Mouse (Mus musculus): Measurements from ENCODE around the gene Mettl17.
"Not testable (repeated sequence)": the region's sequence is repeated elsewhere in the genome, so short reads cannot be mapped to it uniquely, and the experiment has no call there.

Mettl17 gene

GRCm38 (mm10) chr14:51884598-51885331, at the start of gene Mettl17:
Gene Mettl17, plus strand, starts transcription at chr14:51884842.
- DNase-seq (ENCODE audit: extremely low read depth, low read depth, low spot score), result peak; percentile 76

- not testable (repeated sequence) for DNase-seq (ENCODE audit: extremely low read depth, low read depth, low spot score)
These were observed 46.2 kb upstream of the Mettl17 start for GRCm38 (mm10) chr14:51838480-51838879.

- DNase-seq (ENCODE audit: extremely low read depth, low read depth, low spot score), result no peak
These were observed 42.4 kb upstream of the Mettl17 start for GRCm38 (mm10) chr14:51842250-51842649.

GRCm38 (mm10) chr14:51842781-51843180, 41.9 kb upstream of the Mettl17 start:
- DNase-seq (ENCODE audit: extremely low read depth, low read depth, low spot score), result no peak

GRCm38 (mm10) chr14:51843882-51844281, 40.8 kb upstream of the Mettl17 start:
- no peak for DNase-seq (ENCODE audit: extremely low read depth, low read depth, low spot score)

GRCm38 (mm10) chr14:51846566-51846965, 38.1 kb upstream of the Mettl17 start:
- no peak for DNase-seq (ENCODE audit: extremely low read depth, low read depth, low spot score)

GRCm38 (mm10) chr14:51851006-51851405, 33.6 kb upstream of the Mettl17 start:
- not testable (repeated sequence) for DNase-seq (ENCODE audit: extremely low read depth, low read depth, low spot score)

GRCm38 (mm10) chr14:51853399-51853798, 31.2 kb upstream of the Mettl17 start, which contains the start of gene Ear6:
Gene Ear6, plus strand, starts transcription at chr14:51853699.
- DNase-seq (ENCODE audit: extremely low read depth, low read depth, low spot score), result no peak

GRCm38 (mm10) chr14:51855280-51855679, 29.4 kb upstream of the Mettl17 start:
- not testable (repeated sequence) for DNase-seq (ENCODE audit: extremely low read depth, low read depth, low spot score)

- not testable (repeated sequence) for DNase-seq (ENCODE audit: extremely low read depth, low read depth, low spot score)
These were observed 21.0 kb upstream of the Mettl17 start for GRCm38 (mm10) chr14:51863603-51864002.

GRCm38 (mm10) chr14:51870756-51871155, 13.9 kb upstream of the Mettl17 start:
- DNase-seq (ENCODE audit: extremely low read depth, low read depth, low spot score), result no peak

- no peak for DNase-seq (ENCODE audit: extremely low read depth, low read depth, low spot score)
These were observed 12.9 kb upstream of the Mettl17 start for GRCm38 (mm10) chr14:51871741-51872140.

- DNase-seq (ENCODE audit: extremely low read depth, low read depth, low spot score), result no peak
These were observed 7.1 kb upstream of the Mettl17 start for GRCm38 (mm10) chr14:51877517-51877916.

GRCm38 (mm10) chr14:51883527-51884030, 1.1 kb upstream of the Mettl17 start:
- DNase-seq (ENCODE audit: extremely low read depth, low read depth, low spot score), result no peak

GRCm38 (mm10) chr14:51884031-51884544, 554 bp upstream of the Mettl17 start:
- no peak for DNase-seq (ENCODE audit: extremely low read depth, low read depth, low spot score)

- DNase-seq (ENCODE audit: extremely low read depth, low read depth, low spot score), result no peak
These were observed 1.4 kb downstream of the Mettl17 start for GRCm38 (mm10) chr14:51886051-51886450.

- DNase-seq (ENCODE audit: extremely low read depth, low read depth, low spot score), result no peak
These were observed 5.2 kb downstream of the Mettl17 start for GRCm38 (mm10) chr14:51889833-51890232.

GRCm38 (mm10) chr14:51892191-51892939, 7.7 kb downstream of the Mettl17 start, which contains the start of gene Slc39a2:
Gene Slc39a2, plus strand, starts transcription at chr14:51892889.
- DNase-seq (ENCODE audit: extremely low read depth, low read depth, low spot score), result no peak

- peak; percentile 87 for DNase-seq (ENCODE audit: extremely low read depth, low read depth, low spot score)
These were observed 8.6 kb downstream of the Mettl17 start for GRCm38 (mm10) chr14:51893094-51893794.

- no peak for DNase-seq (ENCODE audit: extremely low read depth, low read depth, low spot score)
These were observed 9.2 kb downstream of the Mettl17 start for GRCm38 (mm10) chr14:51893809-51894208.

GRCm38 (mm10) chr14:51895071-51895470, 10.4 kb downstream of the Mettl17 start:
- no peak for DNase-seq (ENCODE audit: extremely low read depth, low read depth, low spot score)
